Comparison of ENCODE assay signal across 23 mouse cellular contexts in the genomic region with DNA sequence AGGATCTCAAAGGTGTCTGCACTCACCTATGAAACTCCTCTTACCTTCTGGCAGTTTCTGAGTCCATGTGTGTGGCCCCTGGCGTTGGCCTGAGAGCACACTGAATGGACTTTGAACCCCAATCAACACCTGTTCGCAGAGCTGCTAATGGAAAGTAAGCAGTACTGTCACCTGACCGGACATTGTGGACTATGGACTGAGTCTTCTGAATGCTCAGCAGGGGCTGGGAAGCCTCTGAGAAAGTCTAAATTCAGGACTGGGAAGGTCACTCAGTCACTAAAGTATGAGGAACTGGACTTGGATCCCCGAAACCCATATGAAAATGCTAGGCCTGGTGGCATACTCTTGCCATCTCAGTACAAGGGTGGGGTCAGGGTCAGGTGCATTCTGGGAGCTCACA. TPM values are rescaled to one million over a fixed set of nuclear protein-coding genes. Genes with fewer than 3 reads are reported as not detected.
DNase-seq lines count a peak whose midpoint lies in the region; ATAC-seq lines count a peak whose summit lies in the region.
"Had no signal": no experiment of that assay in that cellular context is flagged by ENCODE, and none has a peak within 500 bp of the region (broad histone marks: within the 10 kb centered on the region; RNA-seq: fewer than 3 reads in every experiment).

No protein-coding gene starts in this region.

- no peak overlapping the region for H3K4me2 ChIP-seq in kidney, embryonic 14.5 days (replicated peaks; ENCODE audit: low read depth, low read length)
- peak overlapping the region; percentile 28; the same call in 1 of the 2 replicates for H3K4me2 ChIP-seq in intestine, embryonic 16.5 days (ENCODE audit: low read depth, low read length)
- no peak overlapping the region for H3K4me2 ChIP-seq in stomach, embryonic 16.5 days (ENCODE audit: low read depth, low read length)
- H3K4me2 ChIP-seq: embryonic facial prominence, embryonic 15.5 days; heart, embryonic 13.5 days; hindbrain, embryonic 14.5 days; liver, embryonic 15.5 days; midbrain, embryonic 12.5 days; neural tube, embryonic 12.5 days had no signal

- no peaks in the 10 kb centered on the region for H3K36me3 ChIP-seq in kidney, embryonic 14.5 days (ENCODE audit: control insufficient read depth, insufficient read depth, low read length)
- no peaks in the 10 kb centered on the region for H3K36me3 ChIP-seq in intestine, embryonic 16.5 days (ENCODE audit: control insufficient read depth, insufficient read depth, low read length)
- H3K36me3 ChIP-seq in stomach, embryonic 16.5 days (ENCODE audit: control insufficient read depth, insufficient read depth, low read length): no peaks in the 10 kb centered on the region
- H3K36me3 ChIP-seq: embryonic facial prominence, embryonic 15.5 days; G1E; heart, embryonic 13.5 days; limb, embryonic 10.5 days; liver, embryonic 15.5 days; midbrain, embryonic 12.5 days; neural tube, embryonic 12.5 days had no signal

- H3K27ac ChIP-seq in kidney, embryonic 14.5 days (ENCODE audit: low read depth, low read length): no peak overlapping the region
- H3K27ac ChIP-seq in intestine, embryonic 16.5 days (ENCODE audit: low read length): peak overlapping the region; percentile 27
- no peak overlapping the region for H3K27ac ChIP-seq in stomach, embryonic 16.5 days (ENCODE audit: low read length)
- H3K27ac ChIP-seq: embryonic facial prominence, embryonic 15.5 days; heart, embryonic 13.5 days; hindbrain, embryonic 14.5 days; limb, embryonic 10.5 days; liver, embryonic 15.5 days; midbrain, embryonic 12.5 days; neural tube, embryonic 12.5 days had no signal

- no peak overlapping the region for H3K4me3 ChIP-seq in kidney, embryonic 14.5 days (ENCODE audit: low read length)
- H3K4me3 ChIP-seq in intestine, embryonic 16.5 days (ENCODE audit: low read length): no peak overlapping the region
- no peak overlapping the region for H3K4me3 ChIP-seq in stomach, embryonic 16.5 days (replicated peaks; ENCODE audit: low read length)
- H3K4me3 ChIP-seq: embryonic facial prominence, embryonic 15.5 days; heart, embryonic 13.5 days; limb, embryonic 10.5 days; liver, embryonic 15.5 days; midbrain, embryonic 12.5 days; neural tube, embryonic 12.5 days had no signal

- no peaks in the 10 kb centered on the region for H3K4me1 ChIP-seq in kidney, embryonic 14.5 days (ENCODE audit: control insufficient read depth, insufficient read depth, low read length)
- H3K4me1 ChIP-seq in intestine, embryonic 16.5 days (ENCODE audit: control insufficient read depth, insufficient read depth, low read length): peaks cover 3% of the 10 kb centered on the region; the same call in 1 of the 2 replicates
- H3K4me1 ChIP-seq in stomach, embryonic 16.5 days (ENCODE audit: control insufficient read depth, insufficient read depth, low read length): peaks cover 5% of the 10 kb centered on the region; the same call in 1 of the 2 replicates

- ATAC-seq in kidney, embryonic 14.5 days (ENCODE audit: low FRiP score, low TSS enrichment): no peak
- peak; percentile 91 for ATAC-seq in intestine, embryonic 16.5 days
- ATAC-seq in stomach, embryonic 16.5 days (ENCODE audit: insufficient read depth, low FRiP score): peak; percentile 84
- ATAC-seq: forebrain, postnatal 0 days had no signal

- H3K27me3 ChIP-seq in kidney, embryonic 14.5 days (ENCODE audit: control insufficient read depth, insufficient read depth, low read length): no peaks in the 10 kb centered on the region
- H3K27me3 ChIP-seq in intestine, embryonic 16.5 days (replicated peaks; ENCODE audit: control insufficient read depth, insufficient read depth, low read length): no peaks in the 10 kb centered on the region
- H3K27me3 ChIP-seq in stomach, embryonic 16.5 days (ENCODE audit: control insufficient read depth, insufficient read depth, low read length): no peaks in the 10 kb centered on the region
- H3K27me3 ChIP-seq: embryonic facial prominence, embryonic 15.5 days; heart, embryonic 13.5 days; liver, embryonic 15.5 days; midbrain, embryonic 12.5 days; neural tube, embryonic 12.5 days had no signal

- H3K9me3 ChIP-seq in kidney, embryonic 14.5 days (ENCODE audit: control insufficient read depth, low read length): no peaks in the 10 kb centered on the region
- no peaks in the 10 kb centered on the region for H3K9me3 ChIP-seq in intestine, embryonic 16.5 days (ENCODE audit: control insufficient read depth, low read length)
- H3K9me3 ChIP-seq in stomach, embryonic 16.5 days (replicated peaks; ENCODE audit: control insufficient read depth, low read length): no peaks in the 10 kb centered on the region
- H3K9me3 ChIP-seq: embryonic facial prominence, embryonic 15.5 days; G1E; heart, embryonic 13.5 days; limb, embryonic 10.5 days; liver, embryonic 15.5 days; midbrain, embryonic 12.5 days; neural tube, embryonic 12.5 days had no signal

- H3K9ac ChIP-seq in kidney, embryonic 14.5 days (ENCODE audit: low read depth, low read length): no peak overlapping the region
- H3K9ac ChIP-seq in intestine, embryonic 16.5 days (ENCODE audit: low read depth, low read length): no peak overlapping the region
- no peak overlapping the region for H3K9ac ChIP-seq in stomach, embryonic 16.5 days (ENCODE audit: low read length)
- H3K9ac ChIP-seq: embryonic facial prominence, embryonic 15.5 days; forebrain, postnatal 0 days; heart, embryonic 13.5 days; hindbrain, embryonic 14.5 days; liver, embryonic 15.5 days; midbrain, embryonic 12.5 days; neural tube, embryonic 12.5 days had no signal

- peak; percentile 74 for DNase-seq in kidney, adult 18-20 months
- DNase-seq in kidney, postnatal 25 days: peak; percentile 84 to 89
- no peak for DNase-seq in thymus, adult 18-20 months
- no peak for DNase-seq in neural tube, embryonic 10.5 days (ENCODE audit: extremely low spot score, low spot score)
- DNase-seq in right cerebral cortex, postnatal 14 days: no peak
- DNase-seq: adrenal gland, postnatal 14 days; cerebellum, adult 11 months; cerebellum, postnatal 25 days; embryo, embryonic 11 days; forebrain, postnatal 0 days; lung, postnatal 10 days; thymus, postnatal 25 days had no signal

- WGBS in kidney, embryonic 14.5 days: 85% methylated on average over 4 of the region's 4 CpGs
- WGBS in intestine, embryonic 16.5 days: 64% methylated on average over 4 of the region's 4 CpGs
- 71% methylated on average over 4 of the region's 4 CpGs for WGBS in stomach, embryonic 16.5 days

RNA-seq across cellular contexts. Expression of a gene that starts 19.9 kb away (rescaled TPM):
- polyA plus RNA-seq in kidney, embryonic 14.5 days (2014; fragmentation: Nextera tagmentation; extraction: Ambion mirVana): 11.6 and 14.6 TPM in 2 replicates
- polyA plus RNA-seq in intestine, embryonic 16.5 days (2015; fragmentation: Nextera tagmentation; extraction: Ambion mirVana): 11.5 and 11.9 TPM in 2 replicates
- 9.9 and 10.8 TPM in 2 replicates for polyA plus RNA-seq in stomach, embryonic 16.5 days (2015; fragmentation: Nextera tagmentation; extraction: Ambion mirVana)

Comparison
In these comparisons a context has a peak if more than half of its experiments do, and no peak if none do; other contexts are left out.
1. DNase-seq: peak in kidney, adult 18-20 months (single experiment) and kidney, postnatal 25 days (2 of 2); none in thymus, adult 18-20 months (0 of 2), neural tube, embryonic 10.5 days (single experiment) and right cerebral cortex, postnatal 14 days (single experiment).